Mouse (Mus musculus) brain, embryonic 14.5 days (tissue): ENCODE measurements around the gene Mdm4. TPM values are rescaled to one million over a fixed set of nuclear protein-coding genes. Genes with fewer than 3 reads are reported as not detected.

Experiments
- DNase-seq: peaks from one replicate; pipeline ENCODE4 v3.0.0-alpha.2; 2011; ENCODE audit warnings: low read depth
- CTCF ChIP-seq: fragments of 200-500 bp; IDR thresholded peaks from 2 replicates; pipeline ENCODE4 v1.5.1; 2012; ENCODE audit warnings: inconsistent platforms, mild to moderate bottlenecking, moderate library complexity, borderline replicate concordance; ENCODE audit not compliant: insufficient read depth, insufficient read length; ENCODE audit errors: extremely low read depth
- POLR2A ChIP-seq: fragments of 200-500 bp; IDR thresholded peaks from 2 replicates; pipeline ENCODE4 v1.6.1; 2012; ENCODE audit warnings: mild to moderate bottlenecking, inconsistent platforms, borderline replicate concordance; ENCODE audit not compliant: poor library complexity, insufficient read depth, insufficient read length, severe bottlenecking; ENCODE audit errors: extremely low read depth
- polyA plus RNA-seq: library from polyadenylated mRNA; depleted of rRNA; stranded (reverse); fragments of >200 nt; gene quantifications from 2 replicates; pipeline ENCODE4 v1.2.3, GENCODE M21; 2012

The Mdm4 gene
- polyA plus RNA-seq, 1 experiment, result 113 TPM

DNA sequence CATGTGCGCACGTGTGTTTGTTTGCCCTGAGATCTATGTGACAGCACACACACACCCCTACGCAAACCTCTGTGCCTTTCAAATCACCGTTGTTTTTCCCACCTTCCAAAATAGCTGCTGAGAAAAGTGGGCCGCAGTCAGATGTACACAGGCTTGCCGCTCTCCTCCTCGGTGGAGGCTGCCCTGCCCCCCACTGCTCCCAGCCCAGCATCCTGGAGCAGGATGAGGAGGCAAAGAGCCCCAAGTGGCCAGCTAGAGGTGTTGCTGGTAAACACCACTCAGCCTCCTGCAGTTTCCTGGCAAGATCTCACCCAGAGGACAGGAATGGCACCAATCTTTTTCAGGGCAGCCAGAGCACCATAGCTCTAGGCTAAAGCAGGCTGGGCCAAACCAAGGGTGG lies 95.5 kb downstream of the Mdm4 start:
- DNase-seq, result peak; percentile 85
- TF ChIP-seq CTCF (peak; percentile 62; the same call in 1 of the 2 replicates), POLR2A (no peak)

DNA sequence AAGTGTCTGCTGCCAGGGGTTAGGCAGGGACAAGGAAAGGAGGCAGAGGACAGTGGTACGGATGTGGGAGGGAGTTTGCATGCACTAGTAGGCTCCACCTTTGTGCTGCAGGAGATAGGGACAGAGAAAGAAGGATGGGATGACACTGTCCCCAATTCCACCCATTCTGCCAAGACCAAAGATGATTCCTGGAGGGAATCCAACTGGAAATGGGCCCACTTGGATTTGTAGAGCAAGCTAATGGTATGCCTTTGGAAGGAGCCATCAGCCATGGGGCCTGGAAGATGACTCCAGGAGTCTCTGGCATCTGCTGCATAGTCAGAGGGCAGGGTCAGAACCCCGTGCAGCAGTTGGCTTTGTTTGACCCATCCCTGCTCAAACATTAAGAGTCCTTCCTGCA lies 97.9 kb downstream of the Mdm4 start:
- DNase-seq, result peak; percentile 32
- no peak for TF ChIP-seq POLR2A
- TF ChIP-seq CTCF, result no peak

DNA sequence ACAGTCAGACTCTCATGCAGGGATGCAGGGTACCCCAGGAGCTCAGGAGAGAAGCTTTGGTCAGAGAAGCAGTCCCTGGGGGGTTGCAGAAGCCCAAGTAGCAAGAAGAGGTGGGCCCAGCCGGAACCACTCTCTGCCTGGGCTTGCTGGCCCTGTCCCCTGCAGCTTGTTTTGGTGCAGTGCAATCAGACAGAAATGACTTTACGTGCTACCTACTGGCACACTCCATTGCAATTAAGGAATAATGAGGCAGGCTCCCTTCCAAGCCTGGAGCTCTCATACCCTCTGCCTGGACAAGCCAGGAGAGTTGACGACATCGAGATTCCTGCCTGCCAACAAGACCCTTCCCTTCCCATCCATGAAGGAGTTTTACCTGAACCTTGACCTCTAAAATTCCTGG lies 100.1 kb downstream of the Mdm4 start:
- TF ChIP-seq CTCF, result no peak
- TF ChIP-seq POLR2A, result no peak
- DNase-seq, result peak; percentile 62

DNA sequence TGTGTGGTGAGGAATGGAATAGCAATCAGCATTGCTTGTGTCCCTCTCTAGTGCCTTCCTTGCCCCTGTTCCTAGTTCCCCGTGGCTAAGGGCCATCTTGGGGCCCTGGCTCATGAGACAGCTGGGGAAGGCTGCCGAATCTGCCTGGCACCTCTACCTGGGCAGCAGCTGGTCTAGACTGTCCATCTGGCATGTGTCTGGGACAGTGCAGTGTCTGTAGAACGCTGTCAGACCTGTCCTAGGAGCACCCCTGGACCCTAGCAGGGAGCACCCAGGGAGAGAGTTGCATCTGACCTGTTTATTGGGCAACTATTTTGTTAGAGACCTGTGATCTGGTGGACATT lies 101.5 kb downstream of the Mdm4 start:
- TF ChIP-seq CTCF, result no peak
- no peak for TF ChIP-seq POLR2A
- peak; percentile 8 for DNase-seq

DNA sequence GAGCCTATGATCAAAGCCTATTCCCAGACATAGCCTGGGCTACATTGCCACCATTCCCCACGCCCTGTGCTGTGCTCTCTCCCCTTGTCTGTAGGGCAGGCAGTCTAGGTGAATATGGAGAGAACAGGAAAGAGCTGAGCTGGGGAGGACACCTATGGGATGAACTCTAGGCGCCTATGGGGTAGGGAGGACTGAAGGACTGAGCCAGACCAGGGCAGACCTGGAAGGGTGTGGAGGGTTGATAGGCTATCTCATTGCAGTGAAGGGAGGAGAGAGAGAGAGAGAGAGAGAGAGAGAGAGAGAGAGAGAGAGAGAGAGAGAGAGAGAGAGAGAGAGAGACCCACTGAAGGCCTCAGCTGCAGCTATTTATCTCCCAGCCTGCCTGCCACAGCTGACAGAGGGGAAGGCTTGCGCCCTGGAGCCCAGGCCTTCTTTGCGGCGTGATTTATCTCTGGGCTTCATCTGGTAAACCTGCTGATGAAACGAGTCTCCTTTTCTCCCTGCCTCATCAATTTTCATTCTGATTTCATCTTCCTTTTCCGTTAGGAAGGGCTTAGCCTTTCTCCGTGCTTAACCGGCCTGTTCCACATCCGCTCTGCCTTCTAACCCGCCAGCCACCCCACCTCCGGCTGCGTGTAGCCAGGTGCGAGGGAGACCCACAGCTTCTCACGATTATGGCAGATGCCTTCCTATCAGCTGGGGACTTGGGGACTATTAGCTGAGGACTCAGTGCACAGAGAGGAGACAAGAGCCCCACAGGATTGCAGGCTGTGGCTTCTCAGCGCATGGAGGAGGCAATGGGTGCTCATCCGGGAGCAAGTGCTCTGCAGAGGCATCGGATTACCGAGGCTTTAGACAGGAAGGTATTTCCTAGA lies 102.1 kb downstream of the Mdm4 start:
- peak; percentile 57 for DNase-seq
- no peak for TF ChIP-seq CTCF
- TF ChIP-seq POLR2A, result no peak

DNA sequence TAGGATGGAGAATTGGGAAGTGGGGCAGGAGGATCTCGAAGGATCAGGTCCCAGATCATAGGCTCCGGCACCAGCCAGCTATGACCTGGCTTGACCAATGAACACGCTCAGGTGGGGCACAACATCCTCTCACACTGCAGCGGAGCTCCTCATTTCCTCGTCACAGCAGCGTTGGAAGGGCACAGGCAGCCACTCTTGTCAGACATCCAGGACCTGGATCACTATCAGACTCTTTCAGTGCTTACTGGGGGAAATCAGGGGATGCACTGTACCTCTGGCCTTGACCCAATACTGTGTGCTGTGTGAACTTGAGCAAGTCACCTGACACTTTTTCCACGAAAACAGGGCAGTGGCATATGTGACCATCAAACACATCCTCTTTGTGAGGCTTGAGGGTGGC lies 105.1 kb downstream of the Mdm4 start:
- no peak for DNase-seq
- TF ChIP-seq POLR2A (no peak), CTCF (no peak)

GRCm38 (mm10) chr1:132922257-132922656 lies 108.1 kb downstream of the Mdm4 start:
- peak; percentile 70 for DNase-seq
- no peak for TF ChIP-seq POLR2A
- no peak for TF ChIP-seq CTCF

DNA sequence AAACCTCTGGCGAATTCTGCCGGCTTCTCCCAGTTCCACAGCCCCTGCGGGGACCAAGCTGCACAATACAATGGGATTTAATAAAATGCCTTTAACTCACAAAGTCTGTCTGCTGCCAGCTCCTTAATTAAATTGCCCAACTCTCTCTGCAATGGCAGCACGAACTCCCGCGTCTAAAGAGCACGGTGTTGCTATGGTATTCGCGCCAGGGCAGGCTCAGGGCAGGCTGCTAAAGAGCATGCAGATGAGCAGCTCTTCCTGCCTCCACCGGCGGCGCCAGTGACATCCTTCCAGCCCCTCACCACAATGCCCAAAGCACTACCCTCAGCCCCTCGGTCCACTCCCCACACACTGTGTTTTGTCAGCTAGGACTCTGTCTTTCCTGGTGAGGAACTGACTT lies 109.3 kb downstream of the Mdm4 start:
- peak; percentile 89 for DNase-seq
- TF ChIP-seq POLR2A (no peak), CTCF (no peak)

- TF ChIP-seq POLR2A (no peak), CTCF (no peak)
- no peak for DNase-seq
Observed at GRCm38 (mm10) chr1:132919258-132919657, 111.1 kb downstream of the Mdm4 start.

GRCm38 (mm10) chr1:132918117-132918680 lies 112.2 kb downstream of the Mdm4 start:
- TF ChIP-seq POLR2A (no peak), CTCF (no peak)
- DNase-seq, result peak; percentile 61

GRCm38 (mm10) chr1:132917554-132917953 lies 112.8 kb downstream of the Mdm4 start:
- TF ChIP-seq POLR2A (no peak), CTCF (no peak)
- peak; percentile 74 for DNase-seq

DNA sequence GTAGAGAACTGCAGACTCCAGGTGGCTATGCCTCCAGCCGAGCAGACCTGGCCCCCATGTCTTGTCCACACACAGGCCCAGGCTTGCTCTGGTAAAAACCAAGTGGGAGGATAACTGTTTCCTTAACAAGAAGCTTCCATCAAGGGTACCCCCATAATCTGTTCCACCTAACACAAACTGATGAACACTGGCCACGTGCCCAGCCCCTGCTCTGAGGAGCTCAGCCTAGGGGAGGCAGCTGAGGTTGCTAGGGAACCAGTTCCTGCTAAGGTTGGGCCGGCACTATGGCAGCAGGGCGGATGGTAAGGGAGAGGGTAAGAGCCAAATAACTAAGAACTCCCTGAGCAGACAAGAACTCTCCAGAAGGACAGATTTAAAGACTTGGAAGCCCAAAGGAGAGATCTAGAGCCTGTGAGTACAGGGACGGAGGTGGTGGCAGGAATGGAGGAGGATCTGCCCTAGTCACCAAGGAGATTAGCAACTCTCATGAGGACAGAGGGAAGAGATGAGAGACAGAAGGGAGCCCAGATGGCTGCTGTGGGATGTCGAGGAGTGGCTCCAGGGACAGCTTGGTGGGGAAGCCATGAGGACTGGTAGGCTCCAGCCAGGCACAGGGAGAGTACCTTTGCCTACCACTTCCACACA lies 114.4 kb downstream of the Mdm4 start:
- peak; percentile 82 for DNase-seq
- TF ChIP-seq CTCF, result no peak
- TF ChIP-seq POLR2A, result no peak
